Mouse (Mus musculus): ENCODE measurements around the gene Pfkfb2. TPM values are rescaled to one million over a fixed set of nuclear protein-coding genes. Genes with fewer than 3 reads are reported as not detected.

Gene Pfkfb2
- polyA plus RNA-seq, 1 experiment from 2014 or later, result 2.6 TPM

DNA sequence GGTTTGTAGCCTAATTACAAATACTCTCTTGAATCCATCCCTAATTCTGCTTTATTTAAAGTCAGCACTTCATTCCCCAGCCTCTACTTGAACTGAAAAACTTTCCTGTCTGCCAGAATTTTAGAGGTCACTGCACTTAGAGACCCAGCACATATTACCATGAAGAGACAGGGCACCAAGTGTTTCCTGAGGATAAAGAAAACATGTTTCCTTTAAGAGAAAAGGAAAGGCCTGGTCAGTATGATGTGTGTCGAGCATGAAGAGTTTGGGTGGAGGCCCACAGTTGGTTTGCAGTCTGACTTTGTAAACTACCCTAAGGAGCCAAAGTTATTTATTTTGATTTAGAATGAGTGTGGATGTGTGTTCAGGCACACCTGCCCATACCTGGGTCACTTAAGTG, 983 bp downstream of the Pfkfb2 start:
- 57% methylated on average over 1 of the region's 1 CpGs for WGBS (ENCODE audit: insufficient replicate concordance)
- Histone ChIP-seq H3K4me3 (ENCODE audit: low read depth, low read length) (no peak overlapping the region), H3K4me2 (ENCODE audit: low read depth, low read length) (no peak overlapping the region), H3K36me3 (replicated peaks; ENCODE audit: insufficient read depth, low read length) (peaks cover 2% of the 10 kb centered on the region; the same call in 1 of the 2 replicates), H3K9ac (replicated peaks) (no peak overlapping the region), H3K4me1 (ENCODE audit: insufficient read depth) (peaks cover 21% of the 10 kb centered on the region), H3K27me3 (ENCODE audit: insufficient read depth, low read length) (no peaks in the 10 kb centered on the region), H3K27ac (ENCODE audit: low read depth) (no peak overlapping the region), H3K9me3 (ENCODE audit: low read length) (no peaks in the 10 kb centered on the region)
- DNase-seq (no peak), ATAC-seq (no peak)
- TF ChIP-seq EP300 (IDR thresholded peaks at IDR 0.05; ENCODE audit: low read depth) (peak; percentile 22; the same call in 1 of the 2 replicates), CTCF (IDR thresholded peaks at IDR 0.05; ENCODE audit: low read depth) (no peak)

DNA sequence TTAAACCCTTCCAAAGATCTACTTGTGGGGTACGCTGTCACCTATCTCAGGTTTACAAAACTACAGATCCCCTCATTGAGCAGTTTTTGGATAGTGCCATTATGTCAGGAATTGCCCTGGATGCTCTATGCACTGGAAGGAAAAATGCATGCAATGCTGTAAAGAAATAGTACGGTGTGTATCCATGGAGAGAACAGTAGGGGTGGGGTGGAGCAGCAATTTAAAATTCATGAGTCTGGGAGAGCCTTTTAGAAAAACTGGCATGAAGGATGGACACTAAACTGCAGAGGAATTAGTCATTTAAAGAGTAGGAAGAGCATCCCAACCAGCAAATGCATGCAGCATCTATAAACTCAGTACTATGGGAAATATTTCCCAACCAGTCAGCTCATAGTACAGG, 2.7 kb downstream of the Pfkfb2 start:
- Histone ChIP-seq H3K9ac (replicated peaks) (no peak overlapping the region), H3K36me3 (replicated peaks; ENCODE audit: insufficient read depth, low read length) (peaks cover 6% of the 10 kb centered on the region), H3K9me3 (ENCODE audit: low read length) (no peaks in the 10 kb centered on the region), H3K27ac (ENCODE audit: low read depth) (no peak overlapping the region), H3K27me3 (ENCODE audit: insufficient read depth, low read length) (no peaks in the 10 kb centered on the region), H3K4me2 (ENCODE audit: low read depth, low read length) (no peak overlapping the region), H3K4me3 (ENCODE audit: low read depth, low read length) (no peak overlapping the region), H3K4me1 (ENCODE audit: insufficient read depth) (peaks cover 5% of the 10 kb centered on the region)
- DNase-seq, result no peak
- no peak for ATAC-seq
- 90% methylated on average over 2 of the region's 2 CpGs for WGBS (ENCODE audit: insufficient replicate concordance)
- TF ChIP-seq EP300 (IDR thresholded peaks at IDR 0.05; ENCODE audit: low read depth) (no peak), CTCF (IDR thresholded peaks at IDR 0.05; ENCODE audit: low read depth) (no peak)

DNA sequence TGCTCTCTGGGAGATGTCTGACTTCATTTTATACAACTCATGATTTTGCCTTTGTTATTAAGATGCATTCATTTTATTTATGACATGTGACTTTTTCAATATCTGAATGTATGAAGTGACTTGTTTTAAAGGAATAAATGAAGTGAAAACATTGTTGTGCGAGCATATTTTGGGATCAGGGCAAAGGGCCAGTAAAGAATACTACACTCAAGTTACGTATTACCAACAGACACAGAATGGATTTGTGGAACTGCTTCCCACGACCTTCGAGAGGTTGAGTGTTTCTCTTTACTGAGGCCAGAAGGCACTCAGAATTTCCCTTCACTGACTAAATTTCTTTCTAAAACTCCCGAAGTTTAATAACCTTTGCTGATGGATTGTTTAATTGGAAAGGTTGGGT, 4.8 kb downstream of the Pfkfb2 start:
- no peak for DNase-seq
- no peaks in the 10 kb centered on the region for H3K9me3 ChIP-seq (ENCODE audit: low read length)
- H3K9ac ChIP-seq (replicated peaks), result no peak overlapping the region
- no peak overlapping the region for H3K4me3 ChIP-seq (ENCODE audit: low read depth, low read length)
- H3K4me2 ChIP-seq (ENCODE audit: low read depth, low read length), result no peak overlapping the region
- no peak overlapping the region for H3K27ac ChIP-seq (ENCODE audit: low read depth)
- H3K36me3 ChIP-seq (replicated peaks; ENCODE audit: insufficient read depth, low read length), result peaks cover 14% of the 10 kb centered on the region
- no peaks in the 10 kb centered on the region for H3K27me3 ChIP-seq (ENCODE audit: insufficient read depth, low read length)
- 77% methylated on average over 5 of the region's 5 CpGs for WGBS (ENCODE audit: insufficient replicate concordance)
- ATAC-seq, result no peak
- H3K4me1 ChIP-seq (ENCODE audit: insufficient read depth), result peaks cover 6% of the 10 kb centered on the region; the same call in 1 of the 2 replicates
- TF ChIP-seq EP300 (IDR thresholded peaks at IDR 0.05; ENCODE audit: low read depth), result no peak
- TF ChIP-seq CTCF (IDR thresholded peaks at IDR 0.05; ENCODE audit: low read depth), result no peak

DNA sequence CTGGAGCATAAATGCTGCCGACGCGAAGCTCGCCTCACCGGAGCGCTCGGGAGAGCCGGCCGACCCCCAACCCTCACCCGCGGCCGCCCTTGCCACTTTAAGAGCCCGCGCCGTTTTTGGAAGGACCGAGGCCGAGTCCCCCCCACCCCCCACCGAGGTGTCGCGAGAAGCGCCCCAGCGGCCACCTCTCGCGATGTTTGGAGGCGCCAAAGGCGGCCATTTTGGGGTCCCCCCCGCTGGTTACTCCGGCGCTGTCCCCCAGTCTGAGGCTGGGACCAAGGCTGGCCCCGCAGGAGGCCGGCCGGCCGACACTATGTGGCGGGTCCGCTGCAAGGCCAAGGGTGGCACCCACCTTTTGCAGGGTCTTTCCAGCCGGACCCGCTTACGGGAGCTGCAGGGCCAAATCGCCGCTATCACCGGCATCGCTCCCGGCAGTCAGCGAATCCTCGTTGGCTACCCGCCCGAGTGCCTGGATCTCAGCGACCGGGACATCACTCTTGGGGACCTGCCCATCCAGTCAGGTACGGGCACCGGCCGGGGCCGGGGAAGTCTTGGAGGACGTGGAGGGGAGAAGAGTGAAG, 11.7 kb downstream of the Pfkfb2 start, which contains the start of gene Yod1:
Gene Yod1 (plus strand): TSS at position 37 of the 581 bp plus-strand sequence.
- Histone ChIP-seq H3K9me3 (ENCODE audit: low read length) (no peaks in the 10 kb centered on the region), H3K36me3 (replicated peaks; ENCODE audit: insufficient read depth, low read length) (peaks cover 14% of the 10 kb centered on the region), H3K9ac (replicated peaks) (peak within 1 kb of the TSS; percentile 99), H3K4me3 (ENCODE audit: low read depth, low read length) (peak within 1 kb of the TSS; percentile 100), H3K27me3 (ENCODE audit: insufficient read depth, low read length) (no peaks in the 10 kb centered on the region), H3K4me1 (ENCODE audit: insufficient read depth) (peaks cover 19% of the 10 kb centered on the region), H3K4me2 (ENCODE audit: low read depth, low read length) (peak within 1 kb of the TSS; percentile 92), H3K27ac (ENCODE audit: low read depth) (peak within 1 kb of the TSS; percentile 83)
- DNase-seq (peak; percentile 95), ATAC-seq (peak; percentile 76)
- peak; percentile 92 for TF ChIP-seq EP300 (IDR thresholded peaks at IDR 0.05; ENCODE audit: low read depth)
- TF ChIP-seq CTCF (IDR thresholded peaks at IDR 0.05; ENCODE audit: low read depth), result no peak
- WGBS (ENCODE audit: insufficient replicate concordance), result 2% methylated on average over 54 of the region's 54 CpGs

DNA sequence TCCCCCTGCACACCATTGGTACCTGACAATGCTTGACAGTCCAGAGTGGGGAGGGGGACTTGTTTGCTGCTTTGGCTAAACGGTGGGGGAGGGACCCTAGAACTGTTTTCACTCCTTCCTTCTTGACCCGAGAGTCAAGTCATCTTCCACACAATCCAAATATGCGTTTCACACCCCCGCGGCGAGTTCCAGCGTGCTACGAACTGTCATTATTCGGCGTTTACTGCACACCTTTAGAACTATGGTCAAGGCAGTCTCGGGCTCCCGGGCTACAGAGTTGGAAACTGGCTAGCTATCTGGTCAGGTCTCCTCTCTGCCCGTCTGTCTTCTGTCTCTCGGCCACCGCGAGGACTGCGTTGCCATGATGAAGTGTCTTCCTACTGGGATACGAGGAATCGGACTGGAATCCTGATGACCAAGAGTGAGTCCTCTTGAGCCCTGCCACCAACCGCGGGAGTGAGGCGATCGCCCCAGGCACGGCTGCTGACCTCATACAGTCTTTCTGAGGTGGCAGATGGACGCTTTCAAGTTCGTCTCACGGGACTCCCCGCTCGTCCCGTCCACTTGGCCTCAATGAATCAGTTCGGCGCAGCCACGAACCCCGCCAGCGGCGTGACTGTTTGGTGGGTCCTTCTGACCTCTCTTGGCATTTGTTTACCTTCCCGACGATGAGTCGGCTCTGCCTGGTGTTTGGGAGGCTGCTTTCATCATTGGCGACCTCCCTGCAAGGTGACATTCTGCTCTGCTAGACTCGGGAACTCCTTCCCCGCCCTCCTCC, 12.4 kb downstream of the Pfkfb2 start:
- TF ChIP-seq CTCF (IDR thresholded peaks at IDR 0.05; ENCODE audit: low read depth) (no peak), EP300 (IDR thresholded peaks at IDR 0.05; ENCODE audit: low read depth) (no peak)
- H3K9me3 ChIP-seq (ENCODE audit: low read length), result no peaks in the 10 kb centered on the region
- peak overlapping the region; percentile 100 for H3K4me3 ChIP-seq (ENCODE audit: low read depth, low read length)
- H3K9ac ChIP-seq (replicated peaks), result peak overlapping the region; percentile 99
- peaks cover 19% of the 10 kb centered on the region for H3K4me1 ChIP-seq (ENCODE audit: insufficient read depth)
- H3K27me3 ChIP-seq (ENCODE audit: insufficient read depth, low read length), result no peaks in the 10 kb centered on the region
- H3K36me3 ChIP-seq (replicated peaks; ENCODE audit: insufficient read depth, low read length), result peaks cover 17% of the 10 kb centered on the region
- under 1% methylated on average over 42 of the region's 42 CpGs for WGBS (ENCODE audit: insufficient replicate concordance)
- H3K4me2 ChIP-seq (ENCODE audit: low read depth, low read length), result peak overlapping the region; percentile 92
- ATAC-seq, result peak; percentile 5
- peak overlapping the region; percentile 83 for H3K27ac ChIP-seq (ENCODE audit: low read depth)
- no peak for DNase-seq

DNA sequence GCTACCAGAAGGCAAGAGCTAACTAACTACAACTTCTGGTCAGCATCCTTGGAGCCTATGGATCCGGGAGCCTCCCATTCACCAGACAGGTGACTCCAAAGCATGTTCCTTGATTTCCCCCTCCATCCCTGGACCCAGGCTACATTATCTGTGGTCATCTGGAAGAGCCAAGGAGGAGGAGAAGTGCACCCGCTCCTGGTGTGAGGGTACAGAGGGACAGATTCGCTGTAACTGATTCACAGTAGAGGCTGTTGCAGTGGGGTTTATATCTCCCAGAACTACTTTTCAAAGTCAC, 12.9 kb downstream of the Pfkfb2 start:
- Histone ChIP-seq H3K4me1 (ENCODE audit: insufficient read depth) (peaks cover 19% of the 10 kb centered on the region), H3K4me3 (ENCODE audit: low read depth, low read length) (peak overlapping the region; percentile 100), H3K9me3 (ENCODE audit: low read length) (no peaks in the 10 kb centered on the region), H3K4me2 (ENCODE audit: low read depth, low read length) (peak overlapping the region; percentile 92), H3K27ac (ENCODE audit: low read depth) (peak overlapping the region; percentile 83), H3K27me3 (ENCODE audit: insufficient read depth, low read length) (no peaks in the 10 kb centered on the region), H3K9ac (replicated peaks) (peak overlapping the region; percentile 99), H3K36me3 (replicated peaks; ENCODE audit: insufficient read depth, low read length) (peaks cover 21% of the 10 kb centered on the region)
- TF ChIP-seq EP300 (IDR thresholded peaks at IDR 0.05; ENCODE audit: low read depth), result no peak
- TF ChIP-seq CTCF (IDR thresholded peaks at IDR 0.05; ENCODE audit: low read depth), result no peak
- ATAC-seq (peak; percentile 10), DNase-seq (no peak)
- WGBS (ENCODE audit: insufficient replicate concordance), result 0% methylated on average over 3 of the region's 3 CpGs

All from liver, postnatal 0 days (tissue).